In genomic region chr6:116682317-116682716, GRCm38 (mm10) we compare ENCODE assay signal across 10 mouse cellular contexts. TPM values are rescaled to one million over a fixed set of nuclear protein-coding genes. Genes with fewer than 3 reads are reported as not detected.
DNase-seq lines count a peak whose midpoint lies in the region; ATAC-seq and TF ChIP-seq lines count a peak whose summit lies in the region.
"Had no signal": no experiment of that assay in that cellular context is flagged by ENCODE, and none has a peak within 500 bp of the region (broad histone marks: within the 10 kb centered on the region; RNA-seq: fewer than 3 reads in every experiment).

No protein-coding gene starts in this region.

- no peaks in the 10 kb centered on the region for H3K36me3 ChIP-seq in liver, embryonic 12.5 days
- H3K36me3 ChIP-seq in midbrain, postnatal 0 days (ENCODE audit: insufficient read depth, low read length): no peaks in the 10 kb centered on the region
- H3K36me3 ChIP-seq in midbrain, embryonic 16.5 days (ENCODE audit: control insufficient read depth, insufficient read depth, low read length): no peaks in the 10 kb centered on the region
- H3K36me3 ChIP-seq: limb, embryonic 13.5 days had no signal

- no peak overlapping the region for H3K4me2 ChIP-seq in liver, embryonic 12.5 days
- H3K4me2 ChIP-seq in midbrain, postnatal 0 days (ENCODE audit: low read depth, low read length, poor library complexity, severe bottlenecking): no peak overlapping the region
- H3K4me2 ChIP-seq in midbrain, embryonic 16.5 days (ENCODE audit: low read length): no peak overlapping the region
- H3K4me2 ChIP-seq: limb, embryonic 13.5 days had no signal

- H3K27ac ChIP-seq in liver, embryonic 12.5 days: no peak overlapping the region
- peak overlapping the region; percentile 54 for H3K27ac ChIP-seq in brown adipose tissue, adult 24 weeks (replicated peaks; ENCODE audit: low read depth, low read length)
- no peak overlapping the region for H3K27ac ChIP-seq in midbrain, postnatal 0 days (ENCODE audit: low read depth, low read length)
- H3K27ac ChIP-seq in midbrain, embryonic 16.5 days (ENCODE audit: low read length): no peak overlapping the region
- H3K27ac ChIP-seq: limb, embryonic 13.5 days had no signal

- H3K27me3 ChIP-seq in liver, embryonic 12.5 days (replicated peaks): no peaks in the 10 kb centered on the region
- H3K27me3 ChIP-seq in midbrain, postnatal 0 days (ENCODE audit: insufficient read depth, low read length): no peaks in the 10 kb centered on the region
- H3K27me3 ChIP-seq in midbrain, embryonic 16.5 days (ENCODE audit: control insufficient read depth, insufficient read depth, low read depth, low read length): no peaks in the 10 kb centered on the region
- H3K27me3 ChIP-seq: limb, embryonic 13.5 days had no signal

- H3K4me1 ChIP-seq in liver, embryonic 12.5 days: peaks cover 3% of the 10 kb centered on the region; the same call in 1 of the 2 replicates
- no peaks in the 10 kb centered on the region for H3K4me1 ChIP-seq in brown adipose tissue, adult 24 weeks (ENCODE audit: control insufficient read depth, insufficient read depth, insufficient read length, low read length)
- H3K4me1 ChIP-seq in midbrain, postnatal 0 days (ENCODE audit: insufficient read depth, low read length): no peaks in the 10 kb centered on the region
- no peaks in the 10 kb centered on the region for H3K4me1 ChIP-seq in midbrain, embryonic 16.5 days (ENCODE audit: control insufficient read depth, insufficient read depth, low read length)
- H3K4me1 ChIP-seq: limb, embryonic 13.5 days had no signal

- H3K4me3 ChIP-seq in liver, embryonic 12.5 days: no peak overlapping the region
- H3K4me3 ChIP-seq in brown adipose tissue, adult 24 weeks (ENCODE audit: insufficient read depth, low read depth, low read length): no peak overlapping the region
- H3K4me3 ChIP-seq in midbrain, postnatal 0 days (ENCODE audit: low read depth, low read length): no peak overlapping the region
- no peak overlapping the region for H3K4me3 ChIP-seq in midbrain, embryonic 16.5 days (ENCODE audit: low read depth, low read length)
- H3K4me3 ChIP-seq: limb, embryonic 13.5 days had no signal

- no peaks in the 10 kb centered on the region for H3K9me3 ChIP-seq in liver, embryonic 12.5 days (replicated peaks)
- no peaks in the 10 kb centered on the region for H3K9me3 ChIP-seq in midbrain, postnatal 0 days (ENCODE audit: low read length)
- no peaks in the 10 kb centered on the region for H3K9me3 ChIP-seq in midbrain, embryonic 16.5 days (replicated peaks; ENCODE audit: control insufficient read depth, low read length, poor library complexity, severe bottlenecking)
- H3K9me3 ChIP-seq: limb, embryonic 13.5 days had no signal

- DNase-seq in liver: peak; percentile 64
- DNase-seq in kidney, postnatal 4 days: peak; percentile 43 to 61
- DNase-seq in skeletal muscle tissue, adult 2 months (ENCODE audit: low read depth, low spot score): peak; percentile 54
- DNase-seq in midbrain, postnatal 0 days (ENCODE audit: low spot score): no peak
- DNase-seq: adrenal gland, postnatal 10 days had no signal

- no peak for ATAC-seq in liver, embryonic 12.5 days
- ATAC-seq in midbrain, postnatal 0 days (ENCODE audit: low FRiP score): no peak
- ATAC-seq in midbrain, embryonic 16.5 days: no peak
- ATAC-seq: forebrain, embryonic 16.5 days had no signal

- WGBS in liver, embryonic 12.5 days (ENCODE audit: insufficient replicate concordance): 8% methylated on average over 6 of the region's 6 CpGs
- 66% methylated on average over 6 of the region's 6 CpGs for WGBS in midbrain, postnatal 0 days
- 53% methylated on average over 6 of the region's 6 CpGs for WGBS in midbrain, embryonic 16.5 days

- no peak overlapping the region for H3K9ac ChIP-seq in liver, embryonic 12.5 days
- no peak overlapping the region for H3K9ac ChIP-seq in midbrain, postnatal 0 days (replicated peaks; ENCODE audit: low read length, poor library complexity, severe bottlenecking)
- H3K9ac ChIP-seq in midbrain, embryonic 16.5 days (ENCODE audit: low read depth, low read length): no peak overlapping the region
- H3K9ac ChIP-seq: limb, embryonic 13.5 days had no signal

- no peak for TF ChIP-seq CTCF in midbrain, postnatal 0 days (IDR thresholded peaks at IDR 0.05)

RNA-seq across cellular contexts. Expression of gene Rassf4, which starts 8.6 kb away (rescaled TPM):
- polyA plus RNA-seq in liver, embryonic 12.5 days (2016; fragmentation: Nextera tagmentation; extraction: Ambion mirVana): 3.3 and 4.0 TPM in 2 replicates
- polyA plus RNA-seq in brown adipose tissue, adult 24 weeks (2012; ENCODE audit: insufficient read depth, insufficient read length, missing spikeins): 3.6 and 4.2 TPM in 2 replicates
- total RNA-seq in midbrain, postnatal 0 days (2014; rRNA removed): 6.7 and 7.0 TPM in 2 replicates
- polyA plus RNA-seq in midbrain, postnatal 0 days (2015; fragmentation: Nextera tagmentation; extraction: Ambion mirVana): 8.1 and 10.4 TPM in 2 replicates
- 8.3 and 8.7 TPM in 2 replicates for polyA plus RNA-seq in midbrain, embryonic 16.5 days (2015; fragmentation: Nextera tagmentation; extraction: Ambion mirVana)

RNA-seq across cellular contexts. Expression of gene Depp1, which starts 31.9 kb away (rescaled TPM):
- 2.2 and 3.3 TPM in 2 replicates for polyA plus RNA-seq in liver, embryonic 12.5 days (2016; fragmentation: Nextera tagmentation; extraction: Ambion mirVana)
- polyA plus RNA-seq in brown adipose tissue, adult 24 weeks (2012; ENCODE audit: insufficient read depth, insufficient read length, missing spikeins): 39.6 and 45.2 TPM in 2 replicates
- total RNA-seq in midbrain, postnatal 0 days (2014; rRNA removed): 1.4 and 5.0 TPM in 2 replicates
- polyA plus RNA-seq in midbrain, postnatal 0 days (2015; fragmentation: Nextera tagmentation; extraction: Ambion mirVana): 3.1 TPM in 2 replicates
- polyA plus RNA-seq in midbrain, embryonic 16.5 days (2015; fragmentation: Nextera tagmentation; extraction: Ambion mirVana): 8.4 and 10.8 TPM in 2 replicates

RNA-seq across cellular contexts. Expression of gene Tmem72, which starts 34.4 kb away (rescaled TPM):
- 0.01 and 0.02 TPM in 2 replicates for polyA plus RNA-seq in liver, embryonic 12.5 days (2016; fragmentation: Nextera tagmentation; extraction: Ambion mirVana)
- not detected in 2 replicates for polyA plus RNA-seq in brown adipose tissue, adult 24 weeks (2012; ENCODE audit: insufficient read depth, insufficient read length, missing spikeins)
- total RNA-seq in midbrain, postnatal 0 days (2014; rRNA removed): 0.19 and 1.4 TPM in 2 replicates
- 0.02 and 0.14 TPM in 2 replicates for polyA plus RNA-seq in midbrain, postnatal 0 days (2015; fragmentation: Nextera tagmentation; extraction: Ambion mirVana)
- 0.42 and 0.75 TPM in 2 replicates for polyA plus RNA-seq in midbrain, embryonic 16.5 days (2015; fragmentation: Nextera tagmentation; extraction: Ambion mirVana)

RNA-seq across cellular contexts. Expression of gene Zfp422, which starts 53.5 kb away (rescaled TPM):
- 43.6 and 45.1 TPM in 2 replicates for polyA plus RNA-seq in liver, embryonic 12.5 days (2016; fragmentation: Nextera tagmentation; extraction: Ambion mirVana)
- polyA plus RNA-seq in brown adipose tissue, adult 24 weeks (2012; ENCODE audit: insufficient read depth, insufficient read length, missing spikeins): 10.3 and 10.9 TPM in 2 replicates
- 62.8 and 64.5 TPM in 2 replicates for total RNA-seq in midbrain, postnatal 0 days (2014; rRNA removed)
- polyA plus RNA-seq in midbrain, postnatal 0 days (2015; fragmentation: Nextera tagmentation; extraction: Ambion mirVana): 95.0 and 96.4 TPM in 2 replicates
- 135 and 158 TPM in 2 replicates for polyA plus RNA-seq in midbrain, embryonic 16.5 days (2015; fragmentation: Nextera tagmentation; extraction: Ambion mirVana)
